Mouse (Mus musculus) heart, adult 9 months (tissue): ENCODE measurements around the gene Cfap126.
A peak's percentile ranks its signal among the peaks of the same experiment; 100 is the strongest.
"Not testable (repeated sequence)": the region's sequence is repeated elsewhere in the genome, so short reads cannot be mapped to it uniquely, and the experiment has no call there.

ENCODE experiments used
- DNase-seq, 2 experiments: peaks; one replicate each; pipeline ENCODE4 v3.0.0; 2022; ENCODE audit warnings: low spot score in 2 of 2

The Cfap126 gene

GRCm38 (mm10) chr1:171122932-171123331 is 9.2 kb downstream of the Cfap126 start:
- DNase-seq = peak in 1 of 2 experiments; percentile 31

- DNase-seq = no peak
Measured at GRCm38 (mm10) chr1:171124398-171124797, 10.7 kb downstream of the Cfap126 start.

GRCm38 (mm10) chr1:171129251-171129650 is 15.5 kb downstream of the Cfap126 start:
- peak; percentile 59 to 74 for DNase-seq

- no peak for DNase-seq
Measured at GRCm38 (mm10) chr1:171130971-171131370, 17.3 kb downstream of the Cfap126 start.

- DNase-seq = no peak
Measured at GRCm38 (mm10) chr1:171135600-171135999, 21.9 kb downstream of the Cfap126 start.

GRCm38 (mm10) chr1:171137486-171138155 is 23.9 kb downstream of the Cfap126 start:
- DNase-seq = not testable (repeated sequence)

- peak in 1 of 2 experiments; percentile 31 for DNase-seq
Measured at GRCm38 (mm10) chr1:171142981-171143380, 29.3 kb downstream of the Cfap126 start.

- DNase-seq = peak; percentile 93 to 96
Measured at GRCm38 (mm10) chr1:171149974-171150760, 36.4 kb downstream of the Cfap126 start, which contains the start of the genes Sdhc and Mpz. TSS of gene Sdhc (minus strand) at chr1:171150603. TSS of gene Mpz (plus strand) at chr1:171150711.

GRCm38 (mm10) chr1:171150838-171151391 is 37.2 kb downstream of the Cfap126 start:
- peak in 1 of 2 experiments; percentile 28 for DNase-seq

- no peak for DNase-seq
Measured at GRCm38 (mm10) chr1:171151966-171152365, 38.2 kb downstream of the Cfap126 start.

- no peak for DNase-seq
Measured at GRCm38 (mm10) chr1:171156644-171157043, 42.9 kb downstream of the Cfap126 start.

- no peak for DNase-seq
Measured at GRCm38 (mm10) chr1:171157965-171158364, 44.2 kb downstream of the Cfap126 start.

- no peak for DNase-seq
Measured at GRCm38 (mm10) chr1:171159485-171159975, 45.8 kb downstream of the Cfap126 start.

- DNase-seq = no peak
Measured at GRCm38 (mm10) chr1:171162526-171162925, 48.8 kb downstream of the Cfap126 start.

GRCm38 (mm10) chr1:171164258-171164657 is 50.5 kb downstream of the Cfap126 start:
- peak; percentile 16 to 39 for DNase-seq

GRCm38 (mm10) chr1:171165629-171166345 is 52.1 kb downstream of the Cfap126 start:
- DNase-seq = no peak

- DNase-seq = no peak
Measured at GRCm38 (mm10) chr1:171168906-171169305, 55.2 kb downstream of the Cfap126 start.

- no peak for DNase-seq
Measured at GRCm38 (mm10) chr1:171169913-171170312, 56.2 kb downstream of the Cfap126 start.

- peak; percentile 52 to 82 for DNase-seq
Measured at GRCm38 (mm10) chr1:171171138-171171537, 57.4 kb downstream of the Cfap126 start.

GRCm38 (mm10) chr1:171172779-171173178 is 59.1 kb downstream of the Cfap126 start:
- no peak for DNase-seq
